Mouse (Mus musculus) CH12F3 (cell line): ENCODE data around the gene Picalm.

Source experiments
- in situ Hi-C: fragments of 300-500 bp; cut with MboI; formaldehyde crosslinking; loops from 2 replicates; pipeline ENCODE4 v1.14.3; 2020; ENCODE audit warnings: low sequenced_read_pairs

Gene Picalm

DNA sequence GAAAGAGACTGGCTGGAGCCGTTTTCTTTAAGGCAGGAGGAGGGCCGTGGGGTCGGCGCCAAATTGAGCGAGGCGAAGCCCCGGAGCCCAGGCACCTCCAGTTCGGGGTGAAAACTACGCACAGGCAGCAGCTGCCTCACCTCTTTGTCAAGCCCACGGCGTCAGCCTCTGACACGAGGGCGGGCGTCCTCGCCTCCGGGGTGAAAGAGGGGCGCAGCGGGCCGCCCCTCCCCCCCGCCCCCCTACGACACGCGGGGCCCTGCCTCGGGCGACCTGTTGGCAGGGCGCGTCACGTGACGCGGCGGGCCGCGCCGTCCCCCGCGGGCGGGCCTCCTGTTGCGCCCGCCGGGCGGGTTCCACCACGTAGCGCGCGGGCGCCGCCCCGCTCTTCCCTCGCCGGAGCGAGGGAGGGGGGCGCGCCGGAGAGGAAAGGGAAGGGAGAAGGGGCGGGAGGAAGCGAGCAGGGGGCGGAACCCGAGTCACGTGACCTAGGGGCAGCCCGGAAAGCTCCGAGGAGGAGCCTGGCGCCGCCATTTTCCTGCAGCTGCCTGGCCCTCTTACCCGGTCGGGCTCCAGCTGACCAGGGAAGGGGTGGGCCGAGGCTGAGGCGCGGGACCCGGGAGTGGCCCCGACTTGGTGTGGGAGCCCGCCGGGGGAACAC is at the start of gene Picalm:
Picalm (plus strand) TSS at position 482 of the 661 bp plus-strand sequence.
- in situ Hi-C loops = no loop called here

DNA sequence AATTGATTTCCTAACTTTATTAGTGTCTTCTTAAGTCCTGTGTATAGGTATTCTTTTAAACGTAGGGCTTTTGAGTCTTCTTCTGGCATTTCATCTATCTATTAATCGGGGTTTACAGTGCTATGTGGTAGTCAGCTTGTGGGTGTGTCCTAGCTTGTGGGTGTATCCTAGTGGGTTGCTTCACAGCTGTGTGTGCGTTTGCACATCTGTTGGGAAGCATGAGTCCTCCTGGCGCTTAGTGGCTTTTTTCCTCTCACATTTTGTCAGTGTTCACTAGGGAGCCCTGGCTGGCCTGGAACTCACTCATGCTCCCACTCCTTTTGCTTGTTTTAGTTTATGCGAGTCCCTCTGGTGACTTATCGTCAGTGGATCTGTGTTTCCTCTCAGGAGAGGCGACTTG is 46.2 kb upstream of the Picalm start:
- in situ Hi-C loops = no loop called here

DNA sequence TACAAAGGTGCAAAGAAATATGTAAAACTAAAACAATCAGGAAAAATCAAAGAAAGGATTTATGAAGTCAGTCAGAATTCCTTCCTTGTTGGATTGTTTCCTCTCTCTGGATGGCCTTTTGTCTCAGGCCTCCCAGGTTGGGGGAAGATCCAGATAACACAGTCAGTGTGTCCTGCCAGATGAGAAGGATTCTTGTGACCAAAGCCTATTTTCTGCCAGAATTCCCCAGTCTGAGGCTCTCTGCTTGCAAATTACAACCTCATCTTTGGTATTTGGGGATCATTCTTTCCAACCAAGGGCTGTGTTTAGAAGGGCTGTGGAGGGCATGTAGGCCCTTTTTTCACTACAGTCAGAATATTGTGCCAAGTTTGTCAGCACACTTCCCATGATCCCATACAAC is 45.5 kb upstream of the Picalm start:
- in situ Hi-C loops = no loop called here

DNA sequence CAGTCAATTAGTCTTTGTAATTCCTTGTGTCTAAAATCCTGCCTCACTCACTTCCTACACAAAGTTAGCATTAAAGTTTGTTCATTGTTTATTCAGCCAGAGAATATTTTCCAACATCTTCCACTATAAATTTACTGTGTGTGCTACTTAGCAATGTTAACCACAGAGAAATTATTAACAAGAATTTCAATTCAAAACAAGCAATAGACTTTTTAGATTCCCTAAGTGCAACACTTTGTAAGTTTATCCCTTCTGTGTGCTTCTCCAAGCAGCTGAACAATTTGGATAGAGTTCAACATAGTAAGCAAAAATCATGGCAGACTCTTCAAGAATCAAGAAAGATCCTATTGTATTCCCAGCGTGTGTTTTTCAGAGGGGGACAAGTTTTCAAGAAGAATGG is 44.3 kb upstream of the Picalm start:
- in situ Hi-C loops = no loop called here

DNA sequence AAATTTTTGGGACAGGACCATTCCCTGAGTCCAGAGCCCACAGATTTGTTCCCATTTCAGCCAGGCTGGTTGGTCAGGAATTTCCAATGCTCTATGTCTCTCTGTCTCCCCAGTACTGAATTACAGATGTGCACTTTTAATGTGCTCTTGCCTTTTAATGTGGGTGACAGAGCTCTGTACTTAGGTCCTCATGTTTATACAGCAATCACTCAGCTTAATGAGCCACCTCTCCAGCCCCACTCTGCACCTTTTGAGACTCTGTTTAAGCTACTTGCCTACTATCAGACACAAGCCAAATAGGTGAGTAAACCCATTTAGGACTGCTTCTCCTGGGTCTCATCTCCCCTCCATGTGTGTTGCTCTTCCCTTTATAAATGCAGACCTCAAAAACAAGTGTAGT is 43.2 kb upstream of the Picalm start:
- in situ Hi-C loops = no loop called here

DNA sequence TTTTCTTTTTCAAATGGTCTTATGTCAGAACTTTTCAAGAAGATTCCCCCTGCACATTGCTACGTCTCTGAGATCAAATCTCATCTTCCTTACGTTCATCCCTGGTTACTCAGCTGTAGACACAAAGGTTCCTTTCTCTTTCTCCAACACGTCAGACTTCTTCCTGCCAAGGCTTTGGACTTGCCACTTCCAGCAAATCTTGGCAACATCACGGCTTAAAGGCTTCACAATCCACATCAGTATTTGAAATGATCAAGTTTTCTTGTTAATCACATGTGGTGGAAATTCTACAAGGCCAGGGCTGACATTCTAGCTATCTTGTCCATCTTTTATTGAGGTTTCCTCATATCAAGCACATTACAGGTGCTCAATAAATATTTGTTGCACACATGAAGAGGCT is 39.0 kb upstream of the Picalm start:
- in situ Hi-C loops = no loop called here

DNA sequence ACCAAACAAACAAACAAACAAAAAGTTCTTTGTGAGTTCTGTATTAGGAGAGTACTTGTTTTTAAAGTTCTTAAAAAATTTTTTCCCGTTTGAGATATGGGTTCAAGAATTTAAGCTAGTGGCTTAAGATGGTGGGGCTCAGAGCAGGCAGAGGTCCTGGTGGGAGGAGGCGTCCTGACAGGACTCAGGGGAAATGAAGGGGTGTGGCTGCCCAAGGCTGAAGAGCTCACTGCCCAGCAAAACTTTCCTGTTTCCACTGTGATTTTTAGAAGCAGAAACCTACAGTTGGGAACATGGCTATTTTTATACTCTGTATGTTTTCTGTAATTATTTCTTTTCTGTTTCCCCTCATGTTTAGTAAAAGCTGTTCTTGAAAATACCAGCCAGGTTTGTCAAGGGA is 38.3 kb upstream of the Picalm start:
- in situ Hi-C loops = no loop called here

DNA sequence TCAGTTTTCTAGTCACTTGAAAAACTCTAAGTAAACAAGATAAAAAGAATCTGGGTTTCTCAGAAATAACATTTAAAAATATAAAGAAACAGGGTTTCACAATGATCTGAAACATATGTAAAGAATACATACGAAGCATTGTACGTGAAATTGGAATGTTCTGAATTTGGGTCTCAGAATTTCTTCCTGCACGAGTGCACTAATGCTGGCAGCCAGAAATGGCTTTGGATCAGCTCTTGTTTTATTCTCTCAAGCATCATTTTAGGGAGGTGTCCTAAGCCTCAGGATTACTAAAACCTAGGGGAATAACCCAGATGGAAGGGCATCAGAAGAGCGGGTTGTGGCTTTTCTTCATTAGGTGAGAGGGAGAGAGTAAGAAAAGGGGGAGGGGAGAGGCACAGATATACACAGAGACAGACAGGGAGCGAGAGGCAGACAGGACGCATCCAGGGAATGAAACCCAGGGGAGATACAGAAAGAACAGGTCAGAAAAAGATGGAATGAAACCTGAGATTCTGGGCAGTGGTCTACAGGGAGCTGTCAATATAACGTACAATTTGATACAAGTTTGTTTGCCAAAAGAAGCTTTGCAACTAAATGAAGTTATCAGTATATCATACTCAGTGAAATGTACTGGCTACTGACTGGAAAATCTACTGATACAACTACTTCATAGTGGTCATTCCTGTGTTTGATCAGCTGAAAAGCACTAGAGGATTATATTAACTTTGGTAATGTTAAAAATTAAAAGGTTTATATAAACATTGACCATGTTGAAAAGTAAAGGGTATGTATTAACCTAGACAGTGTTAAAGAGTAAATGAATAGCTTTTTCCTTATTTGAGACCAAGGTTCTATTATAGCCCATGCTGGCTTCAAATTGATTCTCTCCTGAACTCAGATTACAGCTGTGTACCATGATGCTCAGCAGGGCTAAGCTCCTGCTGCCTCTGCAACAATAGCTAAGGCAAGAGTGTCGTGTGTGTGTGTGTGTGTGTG is 37.3 kb upstream of the Picalm start:
- in situ Hi-C loops = no loop called here

DNA sequence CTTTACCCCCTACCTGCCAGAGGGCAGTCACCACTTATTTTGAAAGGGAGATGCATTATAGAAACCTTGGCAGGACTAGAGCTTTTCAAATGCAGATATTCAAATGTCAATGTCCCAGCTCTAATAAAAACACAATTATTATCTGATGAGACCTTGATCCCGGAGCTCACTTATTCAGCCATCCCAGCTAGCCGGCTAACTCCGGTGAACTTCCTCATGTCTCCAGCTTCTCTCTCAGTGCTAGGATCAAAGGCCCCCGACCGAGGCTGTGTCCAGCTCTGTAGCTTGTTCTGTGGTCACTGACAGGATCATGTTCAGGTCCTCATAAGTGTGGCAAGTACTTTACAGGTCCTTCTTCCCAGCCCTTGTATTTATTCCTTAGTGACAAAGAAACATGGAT is 34.9 kb upstream of the Picalm start:
- in situ Hi-C loops = no loop called here

DNA sequence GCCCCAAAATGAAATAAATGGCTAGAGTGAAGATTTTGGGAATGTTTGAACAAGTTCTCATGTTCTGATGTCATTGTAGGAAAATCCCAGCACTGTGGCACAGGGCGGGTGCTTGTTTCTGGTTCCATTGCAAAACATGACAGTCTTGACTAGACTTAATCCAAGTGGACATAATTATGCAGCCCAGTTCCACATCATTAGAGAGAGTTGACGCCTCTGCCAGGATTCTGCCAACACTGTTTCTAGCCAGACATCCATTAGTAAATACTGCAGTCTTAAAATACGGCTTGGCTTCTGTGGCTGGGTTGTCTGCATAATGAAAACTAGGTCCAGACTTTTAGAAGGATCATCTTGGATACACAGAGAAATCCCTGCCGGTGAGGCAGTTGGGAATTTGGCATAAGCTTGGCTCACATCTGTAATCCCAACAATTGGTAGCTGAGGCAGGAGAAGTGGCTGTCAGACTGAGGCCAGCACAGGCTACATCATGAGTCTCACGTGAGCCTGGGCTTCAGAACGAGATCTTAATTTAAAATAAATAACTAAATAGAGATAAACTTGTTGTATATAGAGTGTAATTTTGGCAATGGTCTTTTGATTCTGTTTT is 34.1 kb upstream of the Picalm start:
- in situ Hi-C loops = no loop called here

DNA sequence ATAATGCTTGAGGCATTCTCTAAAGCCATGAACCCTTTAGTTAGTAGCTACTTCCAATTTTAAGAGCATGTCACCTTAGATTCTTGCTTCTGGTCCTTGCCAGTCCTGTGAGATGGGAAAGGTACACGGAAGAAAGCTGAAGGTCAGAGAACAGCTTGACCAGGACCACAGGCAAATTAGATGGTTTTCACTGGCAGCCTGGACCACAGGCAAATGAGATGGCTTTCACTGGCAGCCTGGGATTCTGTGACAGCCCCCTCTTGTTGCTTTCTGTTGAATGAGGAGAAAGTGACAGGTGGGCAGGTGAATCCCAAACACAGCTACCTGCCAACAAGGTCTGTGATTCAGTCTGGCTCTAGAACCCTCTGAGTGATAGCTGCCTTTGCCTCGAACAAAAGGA is 33.4 kb upstream of the Picalm start:
- in situ Hi-C loops = no loop called here

DNA sequence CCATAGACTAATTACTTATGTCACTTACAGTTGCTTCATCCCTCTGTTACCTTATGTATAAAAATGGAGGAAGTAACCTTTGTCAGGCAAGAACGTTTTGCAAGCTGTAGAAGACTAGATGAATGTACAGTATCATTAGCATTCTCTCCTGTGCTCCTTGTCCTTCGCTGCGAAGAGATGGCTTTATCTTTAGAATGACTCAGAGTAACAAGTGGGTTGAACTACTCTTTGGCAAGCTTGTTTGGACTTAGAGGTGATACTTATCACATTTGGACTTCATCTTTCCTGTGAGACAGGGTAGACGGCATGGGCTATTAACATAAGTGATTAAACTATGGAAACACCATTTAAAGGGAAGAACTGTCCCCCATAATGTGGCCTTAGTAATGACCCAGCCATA is 31.8 kb upstream of the Picalm start:
- in situ Hi-C loops = no loop called here

DNA sequence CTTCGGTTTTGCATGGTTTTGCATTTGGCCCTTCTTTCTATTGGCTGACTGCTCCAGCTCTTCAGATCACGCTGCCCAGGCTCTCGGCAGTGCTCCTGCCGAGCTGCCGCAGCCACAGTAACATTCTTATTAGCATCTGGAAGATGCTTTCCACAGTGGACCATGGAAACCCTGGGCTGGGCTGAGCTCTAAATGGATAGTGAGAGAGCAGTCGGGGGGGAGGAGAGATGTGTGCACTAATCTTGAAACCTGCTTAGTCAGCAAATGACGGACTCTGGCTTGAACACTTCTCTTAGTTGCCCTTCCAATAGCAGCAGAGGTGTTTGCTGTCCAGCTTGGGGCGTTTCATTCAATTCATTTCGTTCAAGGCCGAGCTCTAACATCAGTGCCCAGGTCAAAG is 30.8 kb upstream of the Picalm start:
- in situ Hi-C loops = no loop called here

DNA sequence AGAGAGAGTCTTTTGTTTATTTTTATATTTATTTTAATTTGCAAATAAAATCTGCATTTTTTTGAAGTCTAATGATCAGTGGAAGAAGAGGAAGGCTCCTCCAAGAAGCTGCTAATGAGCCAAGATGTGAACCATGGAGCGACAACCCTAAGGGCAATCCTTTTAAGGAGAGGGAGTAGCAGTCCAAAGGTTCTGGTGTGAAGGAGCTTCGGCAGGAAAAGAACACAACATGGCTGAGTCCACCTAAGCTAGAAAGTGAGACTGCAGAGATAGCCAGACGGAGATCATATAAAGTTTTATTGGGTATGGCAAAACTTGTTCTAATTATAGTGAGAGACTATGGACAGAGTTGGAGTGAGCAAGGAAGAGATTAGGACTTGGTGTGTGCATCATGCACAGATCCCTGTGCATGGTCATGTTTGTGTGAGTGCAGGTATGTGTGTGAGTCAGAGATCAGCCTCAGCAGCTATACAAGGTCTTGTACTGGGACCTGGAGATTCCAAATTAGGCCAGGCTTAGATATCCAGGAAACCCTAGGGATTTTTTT is 29.3 kb upstream of the Picalm start:
- in situ Hi-C loops = no loop called here

DNA sequence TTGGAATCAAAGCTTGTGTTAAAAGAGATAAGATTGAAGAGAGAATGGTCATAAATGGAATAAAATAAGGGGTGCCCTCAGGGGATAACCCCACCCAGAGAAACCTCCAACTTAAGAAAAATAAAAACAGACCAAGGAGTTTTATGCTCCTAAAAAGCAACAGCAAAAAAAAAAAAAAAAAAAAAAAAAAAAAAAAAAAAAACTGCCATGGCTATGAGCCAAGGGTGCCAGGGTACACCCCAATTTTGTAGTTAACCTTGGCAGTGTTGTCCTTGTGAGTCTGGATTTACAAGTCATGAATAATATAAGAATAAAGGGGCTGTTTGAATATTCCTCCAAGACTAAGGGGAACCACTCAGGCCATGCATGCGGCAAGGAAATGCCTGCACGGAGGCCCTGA is 13.9 kb upstream of the Picalm start:
- in situ Hi-C loops = no loop called here

DNA sequence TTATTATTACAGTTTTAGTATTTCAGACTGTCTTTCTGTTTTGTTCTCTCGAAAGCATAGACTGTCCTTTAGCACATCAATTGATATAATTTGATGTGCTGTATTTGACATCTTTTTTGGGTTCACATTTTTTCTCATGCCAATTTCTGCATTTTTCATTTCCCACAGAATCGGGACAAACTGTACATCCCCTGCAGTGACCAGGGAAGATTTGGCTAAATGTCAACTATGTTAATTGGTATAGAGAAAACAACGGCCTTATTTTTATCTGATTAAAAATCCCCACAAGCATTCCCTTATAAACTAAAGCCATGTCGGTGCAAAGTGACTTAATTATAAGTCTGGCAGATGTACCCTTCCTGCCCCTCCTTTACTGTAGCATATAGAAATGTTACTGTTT is 9.9 kb upstream of the Picalm start:
- in situ Hi-C loops = no loop called here

DNA sequence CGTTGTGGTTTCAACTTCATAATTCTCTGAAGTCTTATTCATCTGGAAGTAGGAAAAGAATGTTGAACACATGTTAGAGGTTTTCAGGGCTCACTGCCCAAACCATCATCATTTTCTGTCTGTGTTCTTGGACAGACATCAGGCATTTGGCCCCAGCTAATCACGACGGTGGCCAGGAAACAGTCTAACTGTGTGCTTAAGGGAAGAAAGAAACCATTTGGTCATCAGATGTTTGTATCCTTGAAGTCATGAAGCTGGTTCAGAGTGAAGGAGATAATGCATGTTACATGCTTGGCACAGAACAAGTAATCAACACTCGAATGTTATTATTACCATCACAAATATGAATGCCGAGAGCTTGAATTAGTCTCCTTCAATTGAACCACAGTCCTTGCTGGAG is 5.0 kb upstream of the Picalm start:
- in situ Hi-C loops = no loop called here

DNA sequence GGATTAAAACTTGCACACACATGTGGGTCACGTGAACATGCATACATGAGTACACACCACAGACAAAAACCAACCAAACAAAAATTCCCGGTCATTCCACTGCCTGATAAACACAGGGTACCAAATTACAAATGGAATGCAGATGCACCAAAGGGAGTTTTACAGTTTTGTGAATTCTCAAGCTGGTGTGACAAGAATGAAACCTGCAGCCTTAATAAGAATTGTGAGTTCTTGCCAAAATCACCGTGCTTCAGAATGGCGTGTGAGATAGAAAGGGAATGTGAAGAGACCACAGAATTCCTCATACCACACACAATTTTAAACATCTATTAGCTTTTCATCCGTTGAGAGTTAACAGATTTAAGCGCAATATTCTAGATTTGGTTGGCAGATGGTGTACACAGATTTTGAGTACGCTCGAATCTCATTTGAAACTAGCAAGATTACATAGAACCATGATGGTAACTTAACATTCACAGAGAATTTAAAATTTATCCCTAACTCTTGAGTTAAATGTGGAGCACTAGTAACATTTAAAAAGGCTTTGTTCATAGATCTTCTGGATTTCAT is 1.3 kb upstream of the Picalm start:
- in situ Hi-C loops = no loop called here

DNA sequence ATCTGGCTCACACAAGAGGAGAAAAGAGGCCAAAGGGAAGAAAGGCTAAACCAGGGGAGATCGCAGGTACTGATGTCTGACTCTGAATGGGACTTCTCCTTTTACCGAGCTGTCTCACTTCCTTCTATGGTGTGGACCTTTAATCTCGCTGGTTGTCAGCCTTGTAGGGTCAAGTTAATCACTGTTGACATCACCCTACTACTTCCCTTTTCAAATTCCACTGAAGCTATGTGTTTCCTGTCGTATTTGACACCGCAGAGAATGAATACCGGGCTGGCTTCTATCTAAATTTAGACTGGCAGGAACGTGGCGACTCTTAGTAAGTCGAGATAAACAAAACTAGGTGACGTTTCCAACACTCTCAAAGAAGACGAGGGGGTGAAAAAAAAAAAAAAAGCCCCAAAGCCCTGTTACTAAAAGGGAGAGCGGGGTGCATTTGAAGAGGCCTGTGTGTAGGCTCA is 712 bp upstream of the Picalm start:
- in situ Hi-C loops = no loop called here

DNA sequence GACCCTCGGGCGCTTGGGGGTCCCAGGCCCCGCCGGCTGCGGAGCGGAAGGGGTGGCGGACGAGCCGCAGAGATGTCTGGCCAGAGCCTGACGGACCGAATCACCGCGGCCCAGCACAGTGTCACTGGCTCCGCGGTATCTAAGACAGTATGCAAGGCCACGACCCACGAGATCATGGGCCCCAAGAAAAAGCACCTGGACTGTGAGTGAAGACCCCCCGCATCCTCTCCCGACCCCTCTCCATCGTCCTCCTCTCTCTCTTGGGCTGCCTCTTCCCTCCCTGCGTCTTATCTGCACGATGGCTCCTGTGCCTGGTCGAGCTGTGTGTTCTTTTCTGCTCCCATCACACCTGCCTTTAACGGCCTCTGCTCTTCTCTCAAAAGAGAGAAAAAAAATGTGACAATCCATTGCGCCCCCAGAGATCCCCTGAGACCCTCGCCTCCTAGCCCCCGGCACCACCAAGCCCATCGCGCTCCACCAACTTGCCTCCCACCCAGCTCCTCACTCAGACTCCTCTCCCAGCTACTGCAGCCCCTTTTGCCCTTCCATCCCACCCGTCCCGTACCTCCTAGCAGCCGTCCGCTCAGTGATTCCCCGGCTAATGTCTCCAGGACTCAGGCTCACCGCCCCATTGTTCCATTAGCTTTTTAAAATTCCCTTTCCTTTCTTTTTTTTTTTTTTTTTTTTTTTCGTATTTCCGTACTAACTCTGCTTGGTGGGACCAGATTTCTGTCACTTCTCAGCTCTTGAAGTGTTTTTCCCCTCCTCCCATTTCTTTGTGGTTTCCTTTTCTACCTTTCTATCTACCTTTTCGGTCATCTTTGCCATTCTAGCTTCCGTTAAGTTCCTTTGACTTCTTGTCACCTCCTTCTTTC is 725 bp downstream of the Picalm start:
- in situ Hi-C loops = no loop called here
